Mouse (Mus musculus): ENCODE measurements around the gene Nrsn1. TPM values are rescaled to one million over a fixed set of nuclear protein-coding genes. Genes with fewer than 3 reads are reported as not detected.
"Not testable (repeated sequence)": the region's sequence is repeated elsewhere in the genome, so short reads cannot be mapped to it uniquely, and the experiment has no call there.

Gene Nrsn1
- total RNA-seq (2022): 100 to 1,000 TPM; 399 to 552 (median 437) TPM

- DNase-seq (ENCODE audit: low spot score in 2 of 2): not testable (repeated sequence)
Measured at GRCm38 (mm10) chr13:25270402-25270801, at the start of gene Nrsn1. Nrsn1 (minus strand) TSS chr13:25270502.

- DNase-seq (ENCODE audit: low spot score in 2 of 2): no peak
Measured at GRCm38 (mm10) chr13:25312059-25312458, 41.8 kb upstream of the Nrsn1 start.

- DNase-seq (ENCODE audit: low spot score in 2 of 2): no peak
Measured at GRCm38 (mm10) chr13:25310068-25310467, 39.8 kb upstream of the Nrsn1 start.

GRCm38 (mm10) chr13:25288736-25289135, 18.4 kb upstream of the Nrsn1 start:
- DNase-seq (ENCODE audit: low spot score in 2 of 2): no peak

GRCm38 (mm10) chr13:25274934-25275565, 4.7 kb upstream of the Nrsn1 start:
- DNase-seq (ENCODE audit: low spot score in 2 of 2): no peak

GRCm38 (mm10) chr13:25272189-25272588, 1.9 kb upstream of the Nrsn1 start:
- DNase-seq (ENCODE audit: low spot score in 2 of 2): no peak

- peak in 1 of 2 experiments; percentile 67 for DNase-seq (ENCODE audit: low spot score in 2 of 2)
Measured at GRCm38 (mm10) chr13:25269569-25270268, 583 bp downstream of the Nrsn1 start.

GRCm38 (mm10) chr13:25269039-25269438, 1.3 kb downstream of the Nrsn1 start:
- DNase-seq (ENCODE audit: low spot score in 2 of 2): no peak

GRCm38 (mm10) chr13:25262748-25263147, 7.6 kb downstream of the Nrsn1 start:
- no peak for DNase-seq (ENCODE audit: low spot score in 2 of 2)

- DNase-seq (ENCODE audit: low spot score in 2 of 2): no peak
Measured at GRCm38 (mm10) chr13:25257608-25258007, 12.7 kb downstream of the Nrsn1 start.

- DNase-seq (ENCODE audit: low spot score in 2 of 2): no peak
Measured at GRCm38 (mm10) chr13:25254478-25255263, 15.6 kb downstream of the Nrsn1 start.

- no peak for DNase-seq (ENCODE audit: low spot score in 2 of 2)
Measured at GRCm38 (mm10) chr13:25251893-25252292, 18.4 kb downstream of the Nrsn1 start.

GRCm38 (mm10) chr13:25220186-25220787, 50.0 kb downstream of the Nrsn1 start:
- DNase-seq (ENCODE audit: low spot score in 2 of 2): no peak

GRCm38 (mm10) chr13:25218394-25218793, 51.9 kb downstream of the Nrsn1 start:
- no peak for DNase-seq (ENCODE audit: low spot score in 2 of 2)

- no peak for DNase-seq (ENCODE audit: low spot score in 2 of 2)
Measured at GRCm38 (mm10) chr13:25206950-25207349, 63.4 kb downstream of the Nrsn1 start.

Other genes with a start within 250 kb of the Nrsn1 start
- 1 to 10 TPM; 5.6 to 9.1 (median 7.4) TPM for gene Dcdc2a, start 214.5 kb downstream of the Nrsn1 start, total RNA-seq (2022)